Comparison of ENCODE assay signal across 23 mouse cellular contexts in genomic region chr11:29909330-29909729, GRCm38 (mm10).
DNase-seq lines count a peak whose midpoint lies in the region; ATAC-seq and TF ChIP-seq lines count a peak whose summit lies in the region.
"Had no signal": no experiment of that assay in that cellular context is flagged by ENCODE, and none has a peak within 500 bp of the region (broad histone marks: within the 10 kb centered on the region; RNA-seq: fewer than 3 reads in every experiment).

No protein-coding gene starts in this region.

- H3K4me1 ChIP-seq in forebrain, embryonic 14.5 days (ENCODE audit: control insufficient read depth, insufficient read depth, low read length) = no peaks in the 10 kb centered on the region
- no peaks in the 10 kb centered on the region for H3K4me1 ChIP-seq in forebrain, embryonic 16.5 days (replicated peaks; ENCODE audit: control insufficient read depth, insufficient read depth, low read length)
- no peaks in the 10 kb centered on the region for H3K4me1 ChIP-seq in hindbrain, embryonic 16.5 days (ENCODE audit: control insufficient read depth, insufficient read depth, low read depth, low read length)
- peaks cover 3% of the 10 kb centered on the region; the same call in 1 of the 2 replicates for H3K4me1 ChIP-seq in midbrain, embryonic 16.5 days (ENCODE audit: control insufficient read depth, insufficient read depth, low read length)
- no peaks in the 10 kb centered on the region for H3K4me1 ChIP-seq in intestine, embryonic 15.5 days (replicated peaks)
- H3K4me1 ChIP-seq: embryonic facial prominence, embryonic 13.5 days; heart, embryonic 10.5 days; limb, embryonic 13.5 days; liver, embryonic 12.5 days; stomach, embryonic 15.5 days had no signal

- H3K27me3 ChIP-seq in forebrain, embryonic 14.5 days (replicated peaks; ENCODE audit: control insufficient read depth, insufficient read depth, low read length) = no peaks in the 10 kb centered on the region
- H3K27me3 ChIP-seq in forebrain, embryonic 16.5 days (replicated peaks; ENCODE audit: control insufficient read depth, insufficient read depth, low read length) = no peaks in the 10 kb centered on the region
- no peaks in the 10 kb centered on the region for H3K27me3 ChIP-seq in hindbrain, embryonic 16.5 days (replicated peaks; ENCODE audit: control insufficient read depth, insufficient read depth, low read length)
- no peaks in the 10 kb centered on the region for H3K27me3 ChIP-seq in midbrain, embryonic 16.5 days (ENCODE audit: control insufficient read depth, insufficient read depth, low read depth, low read length)
- H3K27me3 ChIP-seq in intestine, embryonic 15.5 days (replicated peaks) = no peaks in the 10 kb centered on the region
- H3K27me3 ChIP-seq: embryonic facial prominence, embryonic 13.5 days; limb, embryonic 13.5 days; liver, embryonic 12.5 days; stomach, embryonic 15.5 days had no signal

- H3K36me3 ChIP-seq in forebrain, embryonic 14.5 days (ENCODE audit: control insufficient read depth, insufficient read depth, low read length) = no peaks in the 10 kb centered on the region
- no peaks in the 10 kb centered on the region for H3K36me3 ChIP-seq in forebrain, embryonic 16.5 days (ENCODE audit: control insufficient read depth, insufficient read depth)
- no peaks in the 10 kb centered on the region for H3K36me3 ChIP-seq in hindbrain, embryonic 16.5 days (ENCODE audit: control insufficient read depth, insufficient read depth, low read length)
- H3K36me3 ChIP-seq in midbrain, embryonic 16.5 days (ENCODE audit: control insufficient read depth, insufficient read depth, low read length) = no peaks in the 10 kb centered on the region
- H3K36me3 ChIP-seq in intestine, embryonic 15.5 days = no peaks in the 10 kb centered on the region
- H3K36me3 ChIP-seq: embryonic facial prominence, embryonic 13.5 days; heart, embryonic 10.5 days; limb, embryonic 13.5 days; liver, embryonic 12.5 days; stomach, embryonic 15.5 days had no signal

- DNase-seq in forebrain, embryonic 14.5 days (ENCODE audit: low spot score) = peak; percentile 11
- peak; percentile 32 for DNase-seq in brain, embryonic 14.5 days (ENCODE audit: low read depth)
- DNase-seq in embryo, embryonic 11 days = no peak
- DNase-seq in retina, postnatal 1 day = no peak
- DNase-seq: adrenal gland, postnatal 25 days; cerebellum, adult 9-10 months; heart, postnatal 4 days; kidney, postnatal 25 days; layer of hippocampus, postnatal 36 days; lung, adult 2 months; lung, postnatal 14 days had no signal

- no peak for TF ChIP-seq CTCF in brain, embryonic 14.5 days (IDR thresholded peaks at IDR 0.05; ENCODE audit: borderline replicate concordance, extremely low read depth, insufficient read depth, insufficient read length)

- ATAC-seq in forebrain, embryonic 14.5 days = no peak
- no peak for ATAC-seq in forebrain, embryonic 16.5 days
- ATAC-seq in hindbrain, embryonic 16.5 days = peak; percentile 81
- ATAC-seq in midbrain, embryonic 16.5 days = peak; percentile 45; the same call in 1 of the 2 replicates
- ATAC-seq in intestine, embryonic 15.5 days = no peak
- ATAC-seq: CD4-positive, CD25-positive, alpha-beta regulatory T cell, adult 4 months; intestine, embryonic 16.5 days; liver, embryonic 12.5 days had no signal

- no peaks in the 10 kb centered on the region for H3K9me3 ChIP-seq in forebrain, embryonic 14.5 days (replicated peaks; ENCODE audit: control insufficient read depth, low read length)
- no peaks in the 10 kb centered on the region for H3K9me3 ChIP-seq in forebrain, embryonic 16.5 days (ENCODE audit: control insufficient read depth, low read length)
- no peaks in the 10 kb centered on the region for H3K9me3 ChIP-seq in hindbrain, embryonic 16.5 days (ENCODE audit: control insufficient read depth, low read length)
- H3K9me3 ChIP-seq in midbrain, embryonic 16.5 days (replicated peaks; ENCODE audit: control insufficient read depth, low read length, poor library complexity, severe bottlenecking) = no peaks in the 10 kb centered on the region
- no peaks in the 10 kb centered on the region for H3K9me3 ChIP-seq in intestine, embryonic 15.5 days
- H3K9me3 ChIP-seq: embryonic facial prominence, embryonic 13.5 days; heart, embryonic 10.5 days; limb, embryonic 13.5 days; liver, embryonic 12.5 days; stomach, embryonic 15.5 days had no signal

- no peak overlapping the region for H3K4me2 ChIP-seq in forebrain, embryonic 14.5 days (ENCODE audit: low read length)
- H3K4me2 ChIP-seq in forebrain, embryonic 16.5 days (ENCODE audit: low read length) = no peak overlapping the region
- H3K4me2 ChIP-seq in hindbrain, embryonic 16.5 days (ENCODE audit: low read length) = no peak overlapping the region
- no peak overlapping the region for H3K4me2 ChIP-seq in midbrain, embryonic 16.5 days (ENCODE audit: low read length)
- H3K4me2 ChIP-seq in intestine, embryonic 15.5 days (replicated peaks) = no peak overlapping the region
- H3K4me2 ChIP-seq: embryonic facial prominence, embryonic 13.5 days; limb, embryonic 13.5 days; liver, embryonic 12.5 days; stomach, embryonic 15.5 days had no signal

- TF ChIP-seq POLR2A in brain, embryonic 14.5 days (IDR thresholded peaks at IDR 0.05; ENCODE audit: borderline replicate concordance, extremely low read depth, insufficient read depth, insufficient read length, poor library complexity, severe bottlenecking) = no peak

- H3K9ac ChIP-seq in forebrain, embryonic 14.5 days (ENCODE audit: low read length) = no peak overlapping the region
- no peak overlapping the region for H3K9ac ChIP-seq in forebrain, embryonic 16.5 days (replicated peaks; ENCODE audit: low read depth, low read length)
- no peak overlapping the region for H3K9ac ChIP-seq in hindbrain, embryonic 16.5 days (ENCODE audit: low read depth, low read length)
- no peak overlapping the region for H3K9ac ChIP-seq in midbrain, embryonic 16.5 days (ENCODE audit: low read depth, low read length)
- no peak overlapping the region for H3K9ac ChIP-seq in intestine, embryonic 15.5 days
- H3K9ac ChIP-seq: embryonic facial prominence, embryonic 13.5 days; limb, embryonic 13.5 days; liver, embryonic 12.5 days; stomach, embryonic 15.5 days had no signal

- H3K27ac ChIP-seq in forebrain, embryonic 14.5 days (ENCODE audit: low read depth, low read length) = no peak overlapping the region
- no peak overlapping the region for H3K27ac ChIP-seq in forebrain, embryonic 16.5 days (ENCODE audit: low read length)
- no peak overlapping the region for H3K27ac ChIP-seq in hindbrain, embryonic 16.5 days (ENCODE audit: low read depth, low read length)
- no peak overlapping the region for H3K27ac ChIP-seq in midbrain, embryonic 16.5 days (ENCODE audit: low read length)
- no peak overlapping the region for H3K27ac ChIP-seq in intestine, embryonic 15.5 days
- H3K27ac ChIP-seq: embryonic facial prominence, embryonic 13.5 days; heart, embryonic 10.5 days; layer of hippocampus, adult 2 months; limb, embryonic 13.5 days; liver, embryonic 12.5 days; stomach, embryonic 15.5 days had no signal

- no peak overlapping the region for H3K4me3 ChIP-seq in forebrain, embryonic 14.5 days (ENCODE audit: low read depth, low read length)
- H3K4me3 ChIP-seq in forebrain, embryonic 16.5 days (replicated peaks; ENCODE audit: low read length) = no peak overlapping the region
- no peak overlapping the region for H3K4me3 ChIP-seq in hindbrain, embryonic 16.5 days (ENCODE audit: low read length)
- no peak overlapping the region for H3K4me3 ChIP-seq in midbrain, embryonic 16.5 days (ENCODE audit: low read depth, low read length)
- no peak overlapping the region for H3K4me3 ChIP-seq in intestine, embryonic 15.5 days (replicated peaks)
- H3K4me3 ChIP-seq: embryonic facial prominence, embryonic 13.5 days; heart, embryonic 10.5 days; layer of hippocampus, adult 2 months; limb, embryonic 13.5 days; liver, embryonic 12.5 days; stomach, embryonic 15.5 days had no signal

Comparison
In these comparisons a context has a peak if more than half of its experiments do, and no peak if none do; other contexts are left out.
1. ATAC-seq: peak in hindbrain, embryonic 16.5 days (single experiment) and midbrain, embryonic 16.5 days (single experiment); none in forebrain, embryonic 14.5 days (single experiment), forebrain, embryonic 16.5 days (single experiment) and intestine, embryonic 15.5 days (single experiment).
2. DNase-seq: peak in forebrain, embryonic 14.5 days (single experiment) and brain, embryonic 14.5 days (single experiment); none in embryo, embryonic 11 days (single experiment) and retina, postnatal 1 day (single experiment).